Mouse (Mus musculus) ES-Bruce4 (cell line): ENCODE results near the gene Zkscan6. TPM values are rescaled to one million over a fixed set of nuclear protein-coding genes. Genes with fewer than 3 reads are reported as not detected.

Experiments used
- H3K27ac ChIP-seq: 2 replicates; pipeline ENCODE4 v1.5.1; 2012; ENCODE audit warnings: low read length, inconsistent platforms; ENCODE audit not compliant: insufficient read depth
- H3K27me3 ChIP-seq: 2 replicates; pipeline ENCODE4 v1.6.1; 2012; ENCODE audit warnings: mild to moderate bottlenecking, low read length, inconsistent platforms; ENCODE audit not compliant: control insufficient read depth, poor library complexity, insufficient read depth, severe bottlenecking
- H3K36me3 ChIP-seq: 2 replicates; pipeline ENCODE4 v1.6.1; 2012; ENCODE audit warnings: inconsistent platforms, mild to moderate bottlenecking, low read length, moderate library complexity; ENCODE audit not compliant: control insufficient read depth, poor library complexity, insufficient read depth, severe bottlenecking
- H3K4me1 ChIP-seq: one replicate; pipeline ENCODE4 v1.8.1; 2011; ENCODE audit warnings: low read length; ENCODE audit not compliant: control insufficient read depth, insufficient read depth
- H3K4me3 ChIP-seq: 2 replicates; pipeline ENCODE4 v1.5.1; 2011; ENCODE audit warnings: low read depth, mild to moderate bottlenecking, low read length
- H3K9ac ChIP-seq: 2 replicates; pipeline ENCODE4 v1.6.1; 2012; ENCODE audit warnings: low read depth, mild to moderate bottlenecking, inconsistent platforms; ENCODE audit not compliant: poor library complexity, severe bottlenecking
- H3K9me3 ChIP-seq: replicated peaks from 2 replicates; pipeline ENCODE4 v1.6.1; 2012; ENCODE audit warnings: mild to moderate bottlenecking, low read length, inconsistent platforms; ENCODE audit not compliant: control insufficient read depth, poor library complexity, insufficient read depth, severe bottlenecking
- CTCF ChIP-seq: IDR thresholded peaks from one replicate; pipeline ENCODE4 v1.8.1; 2011; ENCODE audit warnings: low read depth, low read length
- EP300 ChIP-seq: IDR thresholded peaks from 2 replicates; pipeline ENCODE4 v1.6.1; 2011; ENCODE audit warnings: low read depth, low read length; ENCODE audit not compliant: insufficient read depth
- POLR2A ChIP-seq: IDR thresholded peaks from one replicate; pipeline ENCODE4 v1.8.1; 2011; ENCODE audit warnings: low read length; ENCODE audit not compliant: insufficient read depth
- polyA plus RNA-seq: library from polyadenylated mRNA; stranded (reverse); fragments of >200 nt; gene quantifications from 2 replicates; pipeline ENCODE4 v1.2.4, GENCODE M21; 2011; ENCODE audit warnings: low read depth; ENCODE audit not compliant: missing spikeins, insufficient read depth, insufficient read length

Zkscan6 gene
- polyA plus RNA-seq, 1 experiment: 6.7 TPM

DNA sequence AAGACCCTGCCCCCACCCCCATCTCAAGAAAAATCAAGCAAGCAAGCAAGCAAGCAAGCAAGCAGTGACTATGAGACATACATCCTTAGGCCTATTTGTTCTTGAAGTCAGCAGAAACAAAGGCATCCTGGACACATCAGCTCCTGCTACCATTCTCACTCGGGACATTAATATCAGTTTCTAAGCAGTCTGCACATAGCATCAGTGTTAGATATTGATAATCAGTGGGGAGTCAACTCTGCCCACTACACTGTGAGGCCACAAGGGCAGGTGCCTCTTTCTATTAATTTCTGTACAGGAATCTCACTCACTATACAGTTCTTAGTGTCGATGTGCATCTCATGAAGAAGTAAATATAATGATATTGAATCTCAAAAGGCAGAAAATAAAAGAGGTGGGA is 33.4 kb upstream of the Zkscan6 start:
- Histone ChIP-seq H3K27me3 (no peaks in the 10 kb centered on the region), H3K36me3 (no peaks in the 10 kb centered on the region; the same call in 1 of the 2 replicates), H3K9me3 (no peaks in the 10 kb centered on the region), H3K9ac (no peak overlapping the region), H3K27ac (no peak overlapping the region), H3K4me1 (no peaks in the 10 kb centered on the region), H3K4me3 (no peak overlapping the region)
- no peak for TF ChIP-seq POLR2A
- no peak for TF ChIP-seq EP300

DNA sequence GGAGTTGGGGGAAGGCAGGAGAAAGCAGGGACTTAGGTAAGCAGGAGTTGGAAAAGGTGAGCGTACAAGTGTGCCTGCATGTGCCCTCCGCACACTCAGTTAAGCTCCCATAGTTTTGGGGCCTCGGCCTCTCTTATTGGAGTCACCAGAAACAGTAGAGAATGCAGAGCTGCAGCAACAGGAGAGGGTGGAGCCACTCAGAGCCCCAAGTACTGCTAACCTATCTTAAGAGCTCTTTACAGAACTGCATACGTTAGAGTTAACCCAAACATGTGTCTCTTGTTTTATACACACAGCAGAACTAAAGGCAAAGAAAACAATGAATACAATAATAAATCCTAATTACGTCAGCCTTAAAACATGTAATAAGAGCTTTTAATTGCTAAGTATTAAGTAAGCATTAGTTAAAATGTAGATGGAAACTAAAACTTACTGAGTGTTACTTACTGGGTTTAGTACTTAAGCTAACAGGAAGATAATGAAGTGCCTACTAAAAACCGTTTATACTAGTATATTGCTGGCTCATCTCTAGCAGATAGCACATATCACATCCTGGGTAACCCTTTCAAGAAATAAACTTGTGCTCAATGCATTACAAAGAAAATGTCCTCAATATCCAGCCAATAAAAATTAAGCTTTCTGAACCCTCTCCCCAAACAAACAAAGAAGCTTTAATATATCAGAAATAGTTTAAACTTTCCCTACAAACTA is 32.9 kb upstream of the Zkscan6 start:
- no peak for TF ChIP-seq POLR2A
- no peak for TF ChIP-seq EP300
- no peak for TF ChIP-seq CTCF
- Histone ChIP-seq H3K27me3 (no peaks in the 10 kb centered on the region), H3K9me3 (no peaks in the 10 kb centered on the region), H3K36me3 (no peaks in the 10 kb centered on the region; the same call in 1 of the 2 replicates), H3K27ac (no peak overlapping the region), H3K4me3 (no peak overlapping the region), H3K4me1 (no peaks in the 10 kb centered on the region), H3K9ac (no peak overlapping the region)

- H3K27ac ChIP-seq: no peak overlapping the region
- H3K36me3 ChIP-seq: peaks cover 8% of the 10 kb centered on the region; the same call in 1 of the 2 replicates
- no peaks in the 10 kb centered on the region for H3K4me1 ChIP-seq
- H3K4me3 ChIP-seq: no peak overlapping the region
- H3K9ac ChIP-seq: no peak overlapping the region
- H3K27me3 ChIP-seq: no peaks in the 10 kb centered on the region
- TF ChIP-seq CTCF: no peak
- TF ChIP-seq POLR2A: no peak
- no peak for TF ChIP-seq EP300
- H3K9me3 ChIP-seq: no peaks in the 10 kb centered on the region
Observed at GRCm38 (mm10) chr11:65776906-65777611, 29.9 kb upstream of the Zkscan6 start.

GRCm38 (mm10) chr11:65777810-65778209 is 29.2 kb upstream of the Zkscan6 start:
- Histone ChIP-seq H3K9ac (no peak overlapping the region), H3K4me3 (no peak overlapping the region), H3K36me3 (peaks cover 8% of the 10 kb centered on the region; the same call in 1 of the 2 replicates), H3K27me3 (no peaks in the 10 kb centered on the region), H3K27ac (no peak overlapping the region), H3K9me3 (no peaks in the 10 kb centered on the region), H3K4me1 (no peaks in the 10 kb centered on the region)
- no peak for TF ChIP-seq POLR2A
- no peak for TF ChIP-seq EP300

DNA sequence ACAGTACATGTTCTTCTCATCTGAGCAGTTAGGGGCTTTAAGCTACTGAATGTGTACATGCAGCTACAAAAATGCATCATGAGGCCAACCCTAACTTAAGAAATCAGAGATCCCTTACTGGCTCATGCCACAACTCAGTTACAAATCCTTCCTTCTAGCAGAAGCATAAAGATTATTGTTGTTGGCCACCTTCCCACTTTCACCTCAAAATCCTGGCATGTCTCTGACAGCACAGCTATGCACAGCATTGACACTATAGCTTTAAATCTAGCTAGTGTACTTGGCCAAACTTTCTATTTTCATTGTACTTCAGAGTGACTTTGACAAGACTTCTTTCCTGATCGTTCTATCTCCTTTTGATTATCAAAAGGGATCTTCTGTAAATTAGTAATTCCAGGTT is 27.9 kb upstream of the Zkscan6 start:
- no peaks in the 10 kb centered on the region for H3K27me3 ChIP-seq
- H3K9ac ChIP-seq: no peak overlapping the region
- H3K4me1 ChIP-seq: no peaks in the 10 kb centered on the region
- H3K9me3 ChIP-seq: no peaks in the 10 kb centered on the region
- TF ChIP-seq POLR2A (no peak), CTCF (no peak), EP300 (no peak)
- no peak overlapping the region for H3K27ac ChIP-seq
- no peak overlapping the region for H3K4me3 ChIP-seq
- peaks cover 8% of the 10 kb centered on the region; the same call in 1 of the 2 replicates for H3K36me3 ChIP-seq

- H3K27me3 ChIP-seq: no peaks in the 10 kb centered on the region
- TF ChIP-seq POLR2A: no peak
- no peak for TF ChIP-seq EP300
- no peak for TF ChIP-seq CTCF
- H3K4me3 ChIP-seq: no peak overlapping the region
- H3K9ac ChIP-seq: no peak overlapping the region
- no peak overlapping the region for H3K27ac ChIP-seq
- H3K36me3 ChIP-seq: peaks cover 8% of the 10 kb centered on the region; the same call in 1 of the 2 replicates
- H3K4me1 ChIP-seq: no peaks in the 10 kb centered on the region
- H3K9me3 ChIP-seq: no peaks in the 10 kb centered on the region
Observed at GRCm38 (mm10) chr11:65779578-65779977, 27.4 kb upstream of the Zkscan6 start.
